Mouse (Mus musculus): Measurements from ENCODE around the gene Slc38a4. TPM values are rescaled to one million over a fixed set of nuclear protein-coding genes. Genes with fewer than 3 reads are reported as not detected.

Gene Slc38a4
- 100 to 1,000 TPM; 122 to 173 (median 146) TPM for total RNA-seq (2022)

GRCm38 (mm10) chr15:97055794-97056193 is at the start of gene Slc38a4:
Gene Slc38a4 (minus strand): TSS chr15:97055956.
- no peak for DNase-seq (ENCODE audit: low spot score in 2 of 2)

- no peak for DNase-seq (ENCODE audit: low spot score in 2 of 2)
These were observed 49.2 kb upstream of the Slc38a4 start for GRCm38 (mm10) chr15:97104889-97105391.

GRCm38 (mm10) chr15:97104048-97104447 is 48.3 kb upstream of the Slc38a4 start:
- no peak for DNase-seq (ENCODE audit: low spot score in 2 of 2)

DNA sequence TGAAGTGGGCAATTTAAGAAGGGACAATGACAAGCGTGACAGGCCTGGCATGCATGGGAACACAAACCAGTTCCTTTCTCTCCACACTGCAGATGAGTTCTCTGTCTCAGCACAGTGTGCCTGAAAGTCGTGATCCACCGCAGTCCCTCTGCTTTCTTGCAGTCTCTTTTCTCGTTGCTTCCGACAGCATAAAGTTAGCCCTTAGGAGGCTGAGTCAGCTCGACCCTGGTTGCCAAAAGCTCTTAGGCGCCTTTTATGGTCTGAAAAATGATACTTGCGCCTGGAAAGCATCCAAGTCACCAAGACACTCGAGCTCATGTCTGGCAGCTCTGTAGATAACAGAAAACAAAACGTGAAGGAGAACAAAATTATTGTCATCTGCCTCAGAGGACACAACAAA is 47.1 kb upstream of the Slc38a4 start:
- DNase-seq (ENCODE audit: low spot score in 2 of 2) = peak; percentile 14 to 34

DNA sequence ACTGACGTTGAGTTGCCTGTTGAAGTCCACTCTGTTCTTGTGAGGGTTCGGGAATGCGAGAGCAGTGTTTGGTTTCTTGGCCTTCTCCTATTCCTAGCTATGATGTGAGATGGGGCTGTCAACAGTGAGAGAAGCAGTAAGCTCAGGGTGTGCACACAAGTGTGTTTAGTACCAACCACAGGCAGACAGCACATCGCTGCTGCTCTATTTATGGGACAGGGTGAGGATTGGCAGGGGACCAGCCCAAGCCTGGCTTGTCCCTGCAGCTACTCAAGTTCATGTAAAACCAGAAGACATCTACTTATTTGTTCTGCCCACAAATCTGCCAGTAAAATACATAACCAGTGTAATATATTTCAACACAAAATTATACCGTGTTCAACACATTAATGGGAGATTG is 46.4 kb upstream of the Slc38a4 start:
- peak; percentile 53 to 73 for DNase-seq (ENCODE audit: low spot score in 2 of 2)

- DNase-seq (ENCODE audit: low spot score in 2 of 2) = no peak
These were observed 43.3 kb upstream of the Slc38a4 start for GRCm38 (mm10) chr15:97099101-97099500.

DNA sequence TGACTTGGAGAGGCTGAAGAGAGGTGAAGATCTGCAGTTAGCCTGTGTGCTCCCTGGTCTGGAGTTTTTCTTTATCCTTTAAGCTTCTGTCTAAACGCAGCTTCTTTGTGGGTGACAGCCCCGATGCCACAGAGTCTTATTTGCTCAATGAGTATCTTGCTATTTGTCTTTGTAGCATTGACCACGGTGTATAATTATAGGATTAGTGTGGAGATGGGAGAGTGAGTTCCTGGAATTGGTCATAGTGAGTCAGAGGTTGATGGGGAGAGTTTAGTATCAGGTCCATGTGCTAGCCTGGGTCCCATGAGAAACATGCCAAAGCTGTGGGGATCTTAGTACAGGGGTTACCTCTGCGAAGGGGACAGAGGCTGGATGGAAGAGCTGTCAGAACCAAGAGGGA is 41.8 kb upstream of the Slc38a4 start:
- DNase-seq (ENCODE audit: low spot score in 2 of 2) = no peak

- peak; percentile 42 to 68 for DNase-seq (ENCODE audit: low spot score in 2 of 2)
These were observed 33.8 kb upstream of the Slc38a4 start for GRCm38 (mm10) chr15:97089526-97089925.

- no peak for DNase-seq (ENCODE audit: low spot score in 2 of 2)
These were observed 30.1 kb upstream of the Slc38a4 start for GRCm38 (mm10) chr15:97085833-97086232.

DNA sequence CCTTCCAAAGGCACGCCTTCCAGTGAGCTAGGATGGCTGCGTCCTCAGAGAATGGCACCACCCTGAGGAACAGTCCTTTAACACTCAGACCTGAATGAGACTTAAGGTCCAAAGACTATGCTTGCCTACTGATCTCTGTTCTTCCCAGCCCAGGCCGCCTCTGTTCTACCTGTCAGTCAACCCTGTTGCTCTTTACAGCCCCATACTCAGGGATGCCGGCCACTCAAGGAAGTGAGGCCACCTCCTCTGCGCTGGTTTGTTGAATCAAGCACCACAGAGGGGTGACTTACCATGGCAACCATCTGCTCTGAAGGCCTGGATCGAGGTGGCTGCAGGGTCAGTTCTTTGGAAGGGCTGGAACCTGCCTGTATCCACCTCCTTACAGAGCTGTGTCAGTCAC is 21.9 kb upstream of the Slc38a4 start:
- DNase-seq (ENCODE audit: low spot score in 2 of 2) = no peak

DNA sequence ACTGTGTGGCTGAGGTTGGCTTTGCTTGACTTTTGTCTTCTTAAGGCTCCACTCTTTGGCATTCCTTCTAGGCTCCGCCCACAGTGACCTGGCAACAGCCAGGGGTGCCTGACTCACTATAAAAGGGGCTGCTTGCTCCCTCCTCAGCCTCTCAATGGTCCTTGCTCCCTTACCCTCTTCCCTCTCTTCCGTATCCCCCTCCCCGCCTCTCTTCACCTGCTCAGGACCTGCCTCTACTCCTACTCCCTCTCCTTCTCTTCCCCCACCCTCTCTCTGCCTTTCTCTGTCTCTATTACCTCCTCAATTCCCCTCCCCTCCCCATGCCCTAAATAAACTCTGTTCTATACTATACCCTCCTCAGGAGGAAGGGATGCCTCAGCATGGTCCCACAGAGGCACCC is 20.3 kb upstream of the Slc38a4 start:
- no peak for DNase-seq (ENCODE audit: low spot score in 2 of 2)

GRCm38 (mm10) chr15:97075240-97075639 is 19.5 kb upstream of the Slc38a4 start:
- DNase-seq (ENCODE audit: low spot score in 2 of 2) = no peak

DNA sequence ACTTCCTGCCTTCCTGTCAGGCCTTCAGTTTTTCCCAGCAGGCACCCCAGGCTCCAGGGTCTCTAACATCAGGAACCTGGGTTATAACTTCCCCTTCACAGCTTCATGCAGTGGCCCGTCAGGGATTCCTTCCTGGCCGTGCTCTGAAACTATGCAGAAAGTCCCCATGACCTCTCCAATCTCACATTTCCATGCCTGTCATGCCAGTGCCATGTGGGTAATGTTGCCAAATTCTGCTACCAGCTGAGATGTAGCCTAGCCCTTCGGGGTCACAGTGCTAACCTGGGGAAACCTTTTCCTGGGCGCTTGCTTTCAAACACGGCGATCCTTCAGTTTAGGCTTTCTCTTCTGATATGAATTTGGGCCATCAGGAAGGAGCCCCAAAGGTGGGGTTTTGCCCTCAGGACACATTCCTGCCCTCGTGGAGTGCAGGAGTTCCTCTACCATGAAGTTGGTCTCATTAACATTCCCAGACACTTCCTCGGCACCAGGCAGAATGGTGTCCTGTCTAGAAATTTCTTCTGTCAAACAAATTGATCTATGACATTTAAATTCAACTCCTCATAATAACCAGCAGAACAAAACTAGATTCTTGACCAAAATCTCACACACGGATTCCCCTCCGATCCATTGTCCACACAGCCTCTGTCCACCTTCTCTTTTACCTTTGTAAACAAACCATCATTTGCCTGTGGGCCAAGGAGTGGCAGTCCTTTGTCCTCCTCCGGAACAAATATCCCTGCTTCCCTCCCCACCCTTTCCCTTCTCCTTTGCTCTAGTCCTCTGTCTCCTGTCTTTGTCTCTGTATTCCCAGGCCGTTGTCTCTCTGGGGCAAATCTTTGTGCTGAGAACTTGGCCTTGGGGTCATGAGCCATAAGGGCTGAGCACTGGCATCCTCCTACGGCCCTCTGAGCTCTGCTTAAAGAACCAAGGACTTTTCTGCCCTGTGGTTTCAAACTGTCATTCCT is 17.4 kb upstream of the Slc38a4 start:
- DNase-seq (ENCODE audit: low spot score in 2 of 2) = no peak

DNA sequence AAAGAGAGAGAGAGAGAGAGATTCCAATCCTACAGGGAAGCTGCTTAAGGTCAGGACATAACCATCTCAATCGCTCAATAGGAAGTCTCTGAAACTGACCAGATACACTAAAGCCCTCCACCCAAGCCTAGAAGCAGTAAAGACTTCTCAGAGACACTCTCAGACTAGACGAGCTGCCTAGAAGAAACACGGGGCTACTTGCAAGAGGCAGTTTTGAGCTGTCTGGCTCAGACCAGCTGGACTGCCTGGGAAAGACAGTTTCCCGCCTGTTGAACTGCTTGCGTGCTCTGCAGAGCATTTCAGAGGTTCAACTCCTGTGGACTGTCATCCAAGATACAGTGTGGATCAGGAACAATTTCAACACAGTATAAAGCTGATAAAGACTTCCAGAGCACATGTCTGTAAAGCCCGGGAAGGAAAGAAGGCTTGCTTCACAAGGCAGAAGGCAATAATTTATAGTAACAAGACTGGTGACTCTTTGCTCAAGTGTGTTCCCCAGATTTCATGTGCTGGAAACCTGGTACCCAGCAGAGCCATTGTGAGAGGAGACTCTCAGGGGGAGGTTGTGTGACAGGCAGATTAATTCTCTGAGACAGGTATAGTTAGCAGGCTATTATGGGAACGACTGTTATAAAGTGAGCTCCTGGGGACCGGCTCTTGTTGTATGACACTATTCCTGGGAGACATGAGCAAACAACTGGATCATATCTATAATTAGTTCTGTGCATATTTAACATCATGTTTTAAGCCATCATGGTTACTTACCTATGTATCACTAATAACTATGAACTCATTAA is 11.8 kb upstream of the Slc38a4 start:
- DNase-seq (ENCODE audit: low spot score in 2 of 2) = no peak

GRCm38 (mm10) chr15:97066937-97067336 is 11.2 kb upstream of the Slc38a4 start:
- DNase-seq (ENCODE audit: low spot score in 2 of 2) = no peak

- DNase-seq (ENCODE audit: low spot score in 2 of 2) = no peak
These were observed 7.5 kb upstream of the Slc38a4 start for GRCm38 (mm10) chr15:97063211-97063610.

- DNase-seq (ENCODE audit: low spot score in 2 of 2) = no peak
These were observed 5.2 kb upstream of the Slc38a4 start for GRCm38 (mm10) chr15:97060973-97061372.

- DNase-seq (ENCODE audit: low spot score in 2 of 2) = no peak
These were observed 4.8 kb upstream of the Slc38a4 start for GRCm38 (mm10) chr15:97060571-97060970.

DNA sequence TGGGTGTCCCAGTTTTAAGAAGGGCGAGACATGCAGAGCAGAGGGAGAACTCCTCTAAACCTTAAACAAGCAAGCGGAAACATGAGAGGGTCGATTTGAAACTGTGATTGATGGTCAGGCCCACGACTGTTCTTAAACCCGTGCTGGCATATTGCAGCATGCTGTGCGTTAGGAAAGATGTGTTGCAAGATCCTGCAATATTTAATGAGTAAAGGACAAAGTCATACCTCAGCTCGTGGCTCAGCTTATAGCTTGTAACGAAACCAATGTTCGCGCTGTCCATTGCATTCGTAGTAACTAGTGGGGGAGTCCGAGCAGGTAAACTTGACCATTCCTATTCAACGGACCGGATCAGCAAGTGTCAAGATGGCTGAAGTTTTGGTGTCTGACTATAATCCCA is 4.3 kb upstream of the Slc38a4 start:
- DNase-seq (ENCODE audit: low spot score in 2 of 2) = no peak

GRCm38 (mm10) chr15:97059071-97060041 is 3.6 kb upstream of the Slc38a4 start:
- DNase-seq (ENCODE audit: low spot score in 2 of 2) = no peak

Data from gastrocnemius, adult 8-10 months (tissue).